Mouse (Mus musculus) heart, embryonic 13.5 days (tissue): Measurements from ENCODE around the gene Surf1. TPM values are rescaled to one million over a fixed set of nuclear protein-coding genes. Genes with fewer than 3 reads are reported as not detected.

Experiments
- ATAC-seq: fragments of 200-750 bp; cut with Nextera tagmentation; 2 replicates; pipeline ENCODE4 v1.8.0; 2017; ENCODE audit warnings: moderate TSS enrichment; ENCODE audit not compliant: insufficient number of reproducible peaks, low FRiP score, low TSS enrichment; ENCODE audit errors: extremely low read depth
- H3K27ac ChIP-seq: fragments of 300-500 bp; sonication (generic); replicated peaks from 2 replicates; pipeline ENCODE4 v1.5.1; 2015; ENCODE audit warnings: moderate library complexity, mild to moderate bottlenecking, inconsistent platforms
- H3K27me3 ChIP-seq: fragments of 300-500 bp; sonication (generic); replicated peaks from 2 replicates; pipeline ENCODE4 v1.6.1; 2015; ENCODE audit warnings: mild to moderate bottlenecking, inconsistent platforms
- H3K36me3 ChIP-seq: fragments of 300-500 bp; sonication (generic); 2 replicates; pipeline ENCODE4 v1.6.1; 2015; ENCODE audit warnings: mild to moderate bottlenecking, inconsistent platforms
- H3K4me1 ChIP-seq: fragments of 300-500 bp; sonication (generic); 2 replicates; pipeline ENCODE4 v1.6.1; 2015; ENCODE audit warnings: inconsistent platforms
- H3K4me2 ChIP-seq: fragments of 300-500 bp; sonication (generic); 2 replicates; pipeline ENCODE4 v1.6.1; 2015; ENCODE audit warnings: inconsistent platforms, mild to moderate bottlenecking, moderate library complexity
- H3K4me3 ChIP-seq: fragments of 300-500 bp; sonication (generic); 2 replicates; pipeline ENCODE4 v1.5.1; 2015; ENCODE audit warnings: moderate library complexity, mild to moderate bottlenecking, inconsistent platforms
- H3K9ac ChIP-seq: fragments of 300-500 bp; sonication (generic); 2 replicates; pipeline ENCODE4 v1.6.1; 2015; ENCODE audit warnings: inconsistent platforms, mild to moderate bottlenecking, moderate library complexity
- H3K9me3 ChIP-seq: fragments of 300-500 bp; sonication (generic); 2 replicates; pipeline ENCODE4 v1.6.1; 2016; ENCODE audit warnings: inconsistent platforms
- WGBS: fragments of 180-500 bp; shearing (Covaris S2); methylation state at CpG from one replicate; pipeline ENCODE4 v1.1.7; 2015; ENCODE audit warnings: mixed read lengths; 5-methylcytosine and 5-hydroxymethylcytosine counted together
- polyA plus RNA-seq: library from polyadenylated mRNA; unstranded; fragments of >200 nt; fragmentation: Nextera tagmentation; extraction: Ambion mirVana; gene quantifications from 2 replicates; pipeline ENCODE4 v1.2.1, GENCODE M21; 2015

Surf1 gene
- polyA plus RNA-seq, 1 experiment from 2014 or later = 43.4 TPM

DNA sequence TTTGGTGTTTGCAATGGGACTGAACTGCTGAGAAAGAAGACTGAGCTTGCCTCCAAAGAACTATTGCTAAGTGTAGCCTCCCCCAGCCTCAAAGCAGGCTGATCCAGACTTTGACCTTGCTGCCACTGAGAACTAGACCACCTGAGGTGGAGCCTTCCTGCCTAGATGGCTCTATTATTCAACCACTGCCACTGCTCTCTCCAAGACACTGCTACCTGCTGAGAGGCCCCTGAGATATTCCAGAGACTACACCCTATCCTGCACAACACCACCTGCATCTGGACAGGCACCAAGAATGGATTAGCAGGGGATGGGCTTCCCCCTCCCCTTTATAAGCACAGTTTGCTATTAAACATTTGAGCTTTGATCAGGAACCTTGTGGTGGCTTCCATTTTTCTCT is 37.8 kb downstream of the Surf1 start:
- Histone ChIP-seq H3K36me3 (no peaks in the 10 kb centered on the region), H3K9me3 (peaks cover 11% of the 10 kb centered on the region), H3K4me1 (no peaks in the 10 kb centered on the region), H3K27me3 (no peaks in the 10 kb centered on the region), H3K27ac (no peak overlapping the region), H3K4me3 (no peak overlapping the region), H3K9ac (no peak overlapping the region), H3K4me2 (no peak overlapping the region)
- no peak for ATAC-seq

DNA sequence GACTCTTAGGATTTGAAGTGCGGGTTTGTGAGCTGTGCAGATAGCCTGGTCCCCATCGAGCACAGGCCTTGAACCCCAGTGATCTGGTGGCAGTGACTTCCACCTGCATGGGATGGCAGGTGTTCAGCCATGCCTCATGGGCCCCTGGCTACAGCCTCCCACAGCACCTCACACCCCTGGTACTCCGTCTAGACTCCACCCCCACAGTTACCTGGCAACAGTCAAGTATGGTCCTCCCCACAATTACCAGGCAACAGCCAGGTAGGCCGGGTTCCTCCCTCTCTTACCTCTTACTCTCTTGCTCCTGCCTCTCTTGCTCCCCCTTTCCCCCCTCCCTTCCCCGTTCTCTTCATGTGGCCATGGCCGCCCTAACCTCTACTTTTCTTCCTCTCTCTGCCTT is 45.7 kb downstream of the Surf1 start:
- 44% methylated on average over 6 of the region's 6 CpGs for WGBS
- no peak overlapping the region for H3K9ac ChIP-seq
- peaks cover 26% of the 10 kb centered on the region for H3K27me3 ChIP-seq
- H3K4me2 ChIP-seq = no peak overlapping the region
- H3K4me1 ChIP-seq = no peaks in the 10 kb centered on the region
- no peak for ATAC-seq
- H3K27ac ChIP-seq = no peak overlapping the region
- no peaks in the 10 kb centered on the region for H3K36me3 ChIP-seq
- no peaks in the 10 kb centered on the region for H3K9me3 ChIP-seq
- no peak overlapping the region for H3K4me3 ChIP-seq

GRCm38 (mm10) chr2:26864879-26865278 is 51.5 kb downstream of the Surf1 start, which contains the start of gene Abo:
Gene Abo (minus strand): TSS chr2:26864979.
- H3K27me3 ChIP-seq = peaks cover 12% of the 10 kb centered on the region
- 51% methylated on average over 3 of the region's 3 CpGs for WGBS
- H3K27ac ChIP-seq = no peak within 1 kb of the TSS
- H3K4me3 ChIP-seq = no peak within 1 kb of the TSS
- no peak for ATAC-seq
- no peaks in the 10 kb centered on the region for H3K9me3 ChIP-seq
- no peaks in the 10 kb centered on the region for H3K36me3 ChIP-seq
- no peaks in the 10 kb centered on the region for H3K4me1 ChIP-seq
- H3K4me2 ChIP-seq = no peak within 1 kb of the TSS
- no peak within 1 kb of the TSS for H3K9ac ChIP-seq

Other genes starting within 250 kb of the Surf1 start
- gene Lcn4, start 245.2 kb downstream of the Surf1 start, polyA plus RNA-seq = not detected in 2 replicates
- not detected in 2 replicates for gene Abo, start 51.6 kb downstream of the Surf1 start, polyA plus RNA-seq
- gene Surf6, start 13.7 kb downstream of the Surf1 start, polyA plus RNA-seq = 12.8 and 13.2 TPM in 2 replicates
- 37.8 and 41.2 TPM in 2 replicates for gene Med22, start 5.9 kb downstream of the Surf1 start, polyA plus RNA-seq
- 364 and 394 TPM in 2 replicates for gene Rpl7a, start 5.8 kb downstream of the Surf1 start, polyA plus RNA-seq
- gene Surf2, start 163 bp downstream of the Surf1 start, polyA plus RNA-seq = 31.5 and 35.6 TPM in 2 replicates
- gene Surf4, start 17.4 kb upstream of the Surf1 start, polyA plus RNA-seq = 187 and 191 TPM in 2 replicates
- 0.07 and 0.13 TPM in 2 replicates for gene Stkld1, start 17.5 kb upstream of the Surf1 start, polyA plus RNA-seq
- 26.3 and 27.6 TPM in 2 replicates for gene Rexo4, start 47.9 kb upstream of the Surf1 start, polyA plus RNA-seq
- 0.04 TPM in 2 replicates for gene Adamts13, start 56.9 kb upstream of the Surf1 start, polyA plus RNA-seq
- gene Cacfd1, start 93.4 kb upstream of the Surf1 start, polyA plus RNA-seq = 35.9 and 43.2 TPM in 2 replicates
- gene Slc2a6, start 111.5 kb upstream of the Surf1 start, polyA plus RNA-seq = 0.18 TPM in 1 of 2 replicates, not detected in the other
- gene Mymk, start 155.6 kb upstream of the Surf1 start, polyA plus RNA-seq = 0.41 and 1.2 TPM in 2 replicates
- gene Adamtsl2, start 162.8 kb upstream of the Surf1 start, polyA plus RNA-seq = 11.2 and 11.6 TPM in 2 replicates
- 0.24 and 0.53 TPM in 2 replicates for gene Fam163b, start 226.0 kb upstream of the Surf1 start, polyA plus RNA-seq
- 0.55 and 0.88 TPM in 2 replicates for gene Dbh, start 248.7 kb upstream of the Surf1 start, polyA plus RNA-seq